Mouse (Mus musculus): ENCODE results near the gene Mtss1l. TPM values are rescaled to one million over a fixed set of nuclear protein-coding genes. Genes with fewer than 3 reads are reported as not detected.

Mtss1l gene
- polyA plus RNA-seq, 1 experiment from 2014 or later, result 10.0 TPM

GRCm38 (mm10) chr8:110750269-110750668, 29.0 kb downstream of the Mtss1l start:
- H3K9ac ChIP-seq, result no peak overlapping the region
- no peak overlapping the region for H3K27ac ChIP-seq
- no peaks in the 10 kb centered on the region for H3K4me1 ChIP-seq
- H3K27me3 ChIP-seq, result 0 out of 2 replicates have a peak, but pooled peaks cover 6% of the 10 kb centered on the region
- H3K36me3 ChIP-seq (replicated peaks), result no peaks in the 10 kb centered on the region
- no peaks in the 10 kb centered on the region for H3K9me3 ChIP-seq
- H3K4me2 ChIP-seq, result no peak overlapping the region
- 51% methylated on average over 13 of the region's 13 CpGs for WGBS
- no peak for ATAC-seq (ENCODE audit: low FRiP score)
- H3K4me3 ChIP-seq (replicated peaks), result no peak overlapping the region

GRCm38 (mm10) chr8:110751490-110751889, 30.2 kb downstream of the Mtss1l start:
- H3K27me3 ChIP-seq, result 0 out of 2 replicates have a peak, but pooled peaks cover 6% of the 10 kb centered on the region
- no peaks in the 10 kb centered on the region for H3K4me1 ChIP-seq
- no peak for ATAC-seq (ENCODE audit: low FRiP score)
- no peak overlapping the region for H3K9ac ChIP-seq
- WGBS, result 78% methylated on average over 5 of the region's 5 CpGs
- no peak overlapping the region for H3K4me3 ChIP-seq (replicated peaks)
- no peak overlapping the region for H3K27ac ChIP-seq
- no peak overlapping the region for H3K4me2 ChIP-seq
- H3K36me3 ChIP-seq (replicated peaks), result no peaks in the 10 kb centered on the region
- no peaks in the 10 kb centered on the region for H3K9me3 ChIP-seq

- H3K9ac ChIP-seq, result no peak overlapping the region
- no peaks in the 10 kb centered on the region for H3K4me1 ChIP-seq
- no peaks in the 10 kb centered on the region for H3K36me3 ChIP-seq (replicated peaks)
- no peak overlapping the region for H3K27ac ChIP-seq
- H3K9me3 ChIP-seq, result no peaks in the 10 kb centered on the region
- no peak overlapping the region for H3K4me3 ChIP-seq (replicated peaks)
- 0 out of 2 replicates have a peak, but pooled peaks cover 6% of the 10 kb centered on the region for H3K27me3 ChIP-seq
- 65% methylated on average over 3 of the region's 4 CpGs for WGBS
- no peak for ATAC-seq (ENCODE audit: low FRiP score)
- H3K4me2 ChIP-seq, result no peak overlapping the region
These were observed 33.4 kb downstream of the Mtss1l start for GRCm38 (mm10) chr8:110754713-110755112.

- H3K36me3 ChIP-seq (replicated peaks), result no peaks in the 10 kb centered on the region
- 0 out of 2 replicates have a peak, but pooled peaks cover 6% of the 10 kb centered on the region for H3K27me3 ChIP-seq
- H3K4me1 ChIP-seq, result no peaks in the 10 kb centered on the region
- H3K4me3 ChIP-seq (replicated peaks), result no peak overlapping the region
- no peaks in the 10 kb centered on the region for H3K9me3 ChIP-seq
- no peak overlapping the region for H3K4me2 ChIP-seq
- 64% methylated on average over 15 of the region's 15 CpGs for WGBS
- no peak overlapping the region for H3K9ac ChIP-seq
- no peak for ATAC-seq (ENCODE audit: low FRiP score)
- H3K27ac ChIP-seq, result no peak overlapping the region
These were observed 34.4 kb downstream of the Mtss1l start for GRCm38 (mm10) chr8:110755511-110756170.

GRCm38 (mm10) chr8:110756196-110756595, 34.9 kb downstream of the Mtss1l start:
- no peak overlapping the region for H3K9ac ChIP-seq
- H3K4me1 ChIP-seq, result no peaks in the 10 kb centered on the region
- no peak for ATAC-seq (ENCODE audit: low FRiP score)
- no peaks in the 10 kb centered on the region for H3K9me3 ChIP-seq
- no peaks in the 10 kb centered on the region for H3K36me3 ChIP-seq (replicated peaks)
- WGBS, result 91% methylated on average over 5 of the region's 5 CpGs
- H3K4me2 ChIP-seq, result no peak overlapping the region
- H3K27me3 ChIP-seq, result 0 out of 2 replicates have a peak, but pooled peaks cover 6% of the 10 kb centered on the region
- H3K4me3 ChIP-seq (replicated peaks), result no peak overlapping the region
- H3K27ac ChIP-seq, result no peak overlapping the region

GRCm38 (mm10) chr8:110760280-110760940, 39.1 kb downstream of the Mtss1l start:
- no peak overlapping the region for H3K4me2 ChIP-seq
- H3K9me3 ChIP-seq, result no peaks in the 10 kb centered on the region
- WGBS, result 82% methylated on average over 7 of the region's 7 CpGs
- H3K9ac ChIP-seq, result no peak overlapping the region
- no peak overlapping the region for H3K4me3 ChIP-seq (replicated peaks)
- H3K27me3 ChIP-seq, result no peaks in the 10 kb centered on the region
- H3K4me1 ChIP-seq, result no peaks in the 10 kb centered on the region
- no peak overlapping the region for H3K27ac ChIP-seq
- no peak for ATAC-seq (ENCODE audit: low FRiP score)
- H3K36me3 ChIP-seq (replicated peaks), result no peaks in the 10 kb centered on the region

- WGBS, result 57% methylated on average over 5 of the region's 5 CpGs
- H3K4me1 ChIP-seq, result no peaks in the 10 kb centered on the region
- H3K4me3 ChIP-seq (replicated peaks), result no peak overlapping the region
- H3K36me3 ChIP-seq (replicated peaks), result no peaks in the 10 kb centered on the region
- H3K27me3 ChIP-seq, result no peaks in the 10 kb centered on the region
- ATAC-seq (ENCODE audit: low FRiP score), result no peak
- H3K9ac ChIP-seq, result no peak overlapping the region
- H3K4me2 ChIP-seq, result no peak overlapping the region
- H3K9me3 ChIP-seq, result no peaks in the 10 kb centered on the region
- no peak overlapping the region for H3K27ac ChIP-seq
These were observed 39.9 kb downstream of the Mtss1l start for GRCm38 (mm10) chr8:110761185-110761584.

GRCm38 (mm10) chr8:110761988-110762387, 40.7 kb downstream of the Mtss1l start:
- Histone ChIP-seq H3K36me3 (replicated peaks) (no peaks in the 10 kb centered on the region), H3K27me3 (no peaks in the 10 kb centered on the region), H3K4me1 (no peaks in the 10 kb centered on the region), H3K9me3 (no peaks in the 10 kb centered on the region), H3K4me3 (replicated peaks) (no peak overlapping the region), H3K27ac (no peak overlapping the region), H3K9ac (no peak overlapping the region), H3K4me2 (no peak overlapping the region)
- WGBS, result 79% methylated on average over 6 of the region's 6 CpGs
- no peak for ATAC-seq (ENCODE audit: low FRiP score)

GRCm38 (mm10) chr8:110764671-110765070, 43.4 kb downstream of the Mtss1l start:
- Histone ChIP-seq H3K4me1 (no peaks in the 10 kb centered on the region), H3K27me3 (no peaks in the 10 kb centered on the region), H3K4me3 (replicated peaks) (no peak overlapping the region), H3K36me3 (replicated peaks) (no peaks in the 10 kb centered on the region), H3K9me3 (no peaks in the 10 kb centered on the region), H3K27ac (no peak overlapping the region), H3K4me2 (no peak overlapping the region), H3K9ac (no peak overlapping the region)
- WGBS, result 69% methylated on average over 3 of the region's 3 CpGs
- no peak for ATAC-seq (ENCODE audit: low FRiP score)

GRCm38 (mm10) chr8:110767261-110767660, 46.0 kb downstream of the Mtss1l start:
- no peaks in the 10 kb centered on the region for H3K36me3 ChIP-seq (replicated peaks)
- H3K9ac ChIP-seq, result no peak overlapping the region
- H3K4me3 ChIP-seq (replicated peaks), result no peak overlapping the region
- no peak overlapping the region for H3K27ac ChIP-seq
- H3K4me2 ChIP-seq, result no peak overlapping the region
- 87% methylated on average over 6 of the region's 6 CpGs for WGBS
- no peaks in the 10 kb centered on the region for H3K9me3 ChIP-seq
- H3K4me1 ChIP-seq, result no peaks in the 10 kb centered on the region
- no peak for ATAC-seq (ENCODE audit: low FRiP score)
- no peaks in the 10 kb centered on the region for H3K27me3 ChIP-seq

- Histone ChIP-seq H3K36me3 (replicated peaks) (no peaks in the 10 kb centered on the region), H3K27me3 (no peaks in the 10 kb centered on the region; the same call in 1 of the 2 replicates), H3K4me3 (replicated peaks) (no peak overlapping the region), H3K9me3 (0 out of 2 replicates have a peak, but pooled peaks cover 3% of the 10 kb centered on the region), H3K9ac (no peak overlapping the region), H3K4me1 (no peaks in the 10 kb centered on the region), H3K27ac (no peak overlapping the region), H3K4me2 (no peak overlapping the region)
- no peak for ATAC-seq (ENCODE audit: low FRiP score)
- WGBS, result 79% methylated on average over 7 of the region's 7 CpGs
These were observed 51.2 kb downstream of the Mtss1l start for GRCm38 (mm10) chr8:110772452-110772851.

- Histone ChIP-seq H3K4me1 (no peaks in the 10 kb centered on the region), H3K4me3 (replicated peaks) (no peak overlapping the region), H3K9me3 (0 out of 2 replicates have a peak, but pooled peaks cover 3% of the 10 kb centered on the region), H3K9ac (no peak overlapping the region), H3K4me2 (no peak overlapping the region), H3K36me3 (replicated peaks) (no peaks in the 10 kb centered on the region), H3K27me3 (no peaks in the 10 kb centered on the region; the same call in 1 of the 2 replicates), H3K27ac (no peak overlapping the region)
- no peak for ATAC-seq (ENCODE audit: low FRiP score)
- 86% methylated on average over 3 of the region's 3 CpGs for WGBS
These were observed 52.8 kb downstream of the Mtss1l start for GRCm38 (mm10) chr8:110774047-110774446.

GRCm38 (mm10) chr8:110774725-110775124, 53.4 kb downstream of the Mtss1l start:
- no peak for ATAC-seq (ENCODE audit: low FRiP score)
- no peak overlapping the region for H3K4me2 ChIP-seq
- no peak overlapping the region for H3K4me3 ChIP-seq (replicated peaks)
- H3K36me3 ChIP-seq (replicated peaks), result no peaks in the 10 kb centered on the region
- H3K9me3 ChIP-seq, result 0 out of 2 replicates have a peak, but pooled peaks cover 3% of the 10 kb centered on the region
- H3K4me1 ChIP-seq, result no peaks in the 10 kb centered on the region
- no peak overlapping the region for H3K27ac ChIP-seq
- no peak overlapping the region for H3K9ac ChIP-seq
- no peaks in the 10 kb centered on the region; the same call in 1 of the 2 replicates for H3K27me3 ChIP-seq
- WGBS, result 88% methylated on average over 6 of the region's 6 CpGs

All from forebrain, embryonic 12.5 days (tissue).